Mouse (Mus musculus) urinary bladder, postnatal 14 days (tissue): ENCODE measurements around the gene Atp8a2.
A peak's percentile ranks its signal among the peaks of the same experiment; 100 is the strongest.
"Not testable (repeated sequence)": the region's sequence is repeated elsewhere in the genome, so short reads cannot be mapped to it uniquely, and the experiment has no call there.

Experiments
- DNase-seq: peaks from one replicate; pipeline ENCODE4 v3.0.0; 2021; ENCODE audit warnings: low spot score

Gene Atp8a2

GRCm38 (mm10) chr14:59646826-59647697, 549.9 kb downstream of the Atp8a2 start:
- no peak for DNase-seq

- no peak for DNase-seq
Observed at GRCm38 (mm10) chr14:59644896-59645295, 552.1 kb downstream of the Atp8a2 start.

- no peak for DNase-seq
Observed at GRCm38 (mm10) chr14:59644166-59644565, 552.8 kb downstream of the Atp8a2 start.

GRCm38 (mm10) chr14:59643582-59643981, 553.4 kb downstream of the Atp8a2 start:
- peak; percentile 19 for DNase-seq

GRCm38 (mm10) chr14:59641856-59642255, 555.1 kb downstream of the Atp8a2 start:
- DNase-seq: no peak

GRCm38 (mm10) chr14:59638906-59639703, 557.9 kb downstream of the Atp8a2 start:
- DNase-seq: no peak

GRCm38 (mm10) chr14:59633988-59634387, 563.0 kb downstream of the Atp8a2 start:
- DNase-seq: no peak

GRCm38 (mm10) chr14:59633295-59633898, 563.6 kb downstream of the Atp8a2 start:
- DNase-seq: no peak

GRCm38 (mm10) chr14:59632067-59632466, 564.9 kb downstream of the Atp8a2 start:
- no peak for DNase-seq

GRCm38 (mm10) chr14:59630096-59630495, 566.9 kb downstream of the Atp8a2 start:
- DNase-seq: no peak

- DNase-seq: no peak
Observed at GRCm38 (mm10) chr14:59629308-59629707, 567.7 kb downstream of the Atp8a2 start.

GRCm38 (mm10) chr14:59627823-59628222, 569.2 kb downstream of the Atp8a2 start:
- DNase-seq: no peak

- DNase-seq: no peak
Observed at GRCm38 (mm10) chr14:59627142-59627680, 569.8 kb downstream of the Atp8a2 start.

GRCm38 (mm10) chr14:59626711-59627110, 570.3 kb downstream of the Atp8a2 start:
- no peak for DNase-seq

- DNase-seq: peak; percentile 22
Observed at GRCm38 (mm10) chr14:59625806-59626364, 571.1 kb downstream of the Atp8a2 start.

GRCm38 (mm10) chr14:59625158-59625805, 571.7 kb downstream of the Atp8a2 start, which contains the start of gene Shisa2:
Gene Shisa2, plus strand, starts transcription at chr14:59625308.
- peak; percentile 77 for DNase-seq

GRCm38 (mm10) chr14:59624326-59624885, 572.6 kb downstream of the Atp8a2 start:
- DNase-seq: no peak

GRCm38 (mm10) chr14:59616802-59617201, 580.2 kb downstream of the Atp8a2 start:
- DNase-seq: no peak

- DNase-seq: not testable (repeated sequence)
Observed at GRCm38 (mm10) chr14:59614149-59614548, 582.8 kb downstream of the Atp8a2 start.

GRCm38 (mm10) chr14:59612920-59613625, 583.9 kb downstream of the Atp8a2 start:
- peak; percentile 82 for DNase-seq
